Mouse (Mus musculus) bone marrow macrophage, adult 2 months (primary cell): ENCODE results near the gene Schip1.

ENCODE experiments used
- CTCF ChIP-seq: IDR thresholded peaks from 2 replicates; pipeline ENCODE4 v1.5.1; 2012; ENCODE audit warnings: low read depth, mild to moderate bottlenecking, low read length, moderate library complexity
- POLR2A ChIP-seq: IDR thresholded peaks from 2 replicates; pipeline ENCODE4 v1.6.1; 2012; ENCODE audit warnings: mild to moderate bottlenecking, low read depth, low read length, borderline replicate concordance

GRCm38 (mm10) chr3:68642935-68643334 lies 578.3 kb downstream of the Schip1 start:
- TF ChIP-seq CTCF (no peak), POLR2A (no peak)
